In the genomic region with DNA sequence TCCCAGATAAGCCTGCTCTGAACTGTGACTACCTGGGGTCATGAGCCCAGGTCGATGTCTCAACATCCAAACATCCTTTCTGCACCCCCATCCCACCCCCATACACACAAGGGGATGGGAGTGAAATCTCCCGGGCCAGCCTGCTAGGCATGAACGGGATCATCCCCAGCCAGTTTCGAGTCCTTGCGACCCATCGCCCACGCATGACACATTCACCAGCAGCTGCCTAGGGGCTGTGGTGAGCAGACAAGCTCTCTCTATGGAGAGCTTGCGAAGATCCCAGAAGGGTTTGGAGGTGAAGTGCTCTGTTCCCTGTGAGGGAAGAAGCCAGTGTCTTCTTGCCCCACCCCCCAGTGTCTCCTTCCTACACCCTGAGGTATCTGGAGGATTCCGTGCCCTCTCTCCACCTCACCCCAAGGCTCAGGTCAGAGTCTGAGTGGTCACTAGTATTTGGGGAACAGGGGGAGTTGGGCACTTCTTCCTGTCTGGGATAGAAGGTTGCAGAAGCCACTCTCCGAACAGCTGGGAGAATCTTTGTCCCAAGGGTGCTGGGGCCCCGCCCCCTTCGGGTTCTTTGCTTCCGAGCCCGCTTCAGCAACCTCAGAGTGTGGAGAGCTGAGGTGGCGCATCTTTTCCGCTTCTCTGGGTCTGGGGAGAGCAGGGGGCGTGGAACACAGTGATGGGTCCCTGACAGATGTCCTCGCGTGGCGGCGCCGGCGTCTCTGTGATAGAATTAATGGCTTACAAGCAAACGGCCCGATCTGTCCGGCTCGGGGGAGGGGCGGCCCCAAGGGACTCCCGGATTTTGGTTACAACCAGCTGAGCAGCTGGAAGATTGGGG, we compare ENCODE assay signal across 9 mouse cellular contexts. TPM values are rescaled to one million over a fixed set of nuclear protein-coding genes. Genes with fewer than 3 reads are reported as not detected.
DNase-seq lines count a peak whose midpoint lies in the region; ATAC-seq and TF ChIP-seq lines count a peak whose summit lies in the region.
"Had no signal": no experiment of that assay in that cellular context is flagged by ENCODE, and none has a peak within 500 bp of the region (broad histone marks: within the 10 kb centered on the region; RNA-seq: fewer than 3 reads in every experiment).

No protein-coding gene starts in this region.

- 2% methylated on average over 29 of the region's 29 CpGs for WGBS in heart, adult 2 months
- 1% methylated on average over 29 of the region's 29 CpGs for WGBS in embryonic facial prominence, embryonic 11.5 days
- WGBS in hindbrain, embryonic 15.5 days = under 1% methylated on average over 29 of the region's 29 CpGs
- 5% methylated on average over 29 of the region's 29 CpGs for WGBS in thymus, adult 2 months

- no peak for TF ChIP-seq POLR2A in heart, adult 2 months (IDR thresholded peaks at IDR 0.05; ENCODE audit: insufficient read depth, low read depth, low read length)
- TF ChIP-seq POLR2A in thymus, adult 2 months (IDR thresholded peaks at IDR 0.05; ENCODE audit: control insufficient read depth, extremely low read depth, insufficient read depth, low read length, poor library complexity) = no peak

- no peak for ATAC-seq in embryonic facial prominence, embryonic 11.5 days (replicated peaks; ENCODE audit: insufficient number of reproducible peaks, low FRiP score, low TSS enrichment, low read depth)
- ATAC-seq in hindbrain, embryonic 15.5 days (ENCODE audit: low FRiP score, low read depth) = no peak

- H3K27ac ChIP-seq in heart, adult 2 months = no peak overlapping the region
- H3K27ac ChIP-seq in embryonic facial prominence, embryonic 11.5 days (replicated peaks; ENCODE audit: low read depth, low read length) = no peak overlapping the region
- H3K27ac ChIP-seq in hindbrain, embryonic 15.5 days (replicated peaks) = no peak overlapping the region
- H3K27ac ChIP-seq in thymus, adult 2 months (ENCODE audit: control insufficient read depth, insufficient read depth, low read length) = no peak overlapping the region

- TF ChIP-seq EP300 in heart, adult 2 months (IDR thresholded peaks at IDR 0.05; ENCODE audit: insufficient read depth, low read depth, low read length) = no peak

- intact Hi-C loops in heart, adult 2 months (cut with DNase I) = loop anchor here (5.0 kb wide), 1 partner anchor 227 kb away; no protein-coding TSS in a partner anchor
- intact Hi-C loops in heart, postnatal 10 days (cut with DNase I) = no loop called here

- no peaks in the 10 kb centered on the region for H3K79me2 ChIP-seq in heart, adult 2 months (replicated peaks; ENCODE audit: control insufficient read depth, insufficient read depth, low read length)

- no peak for TF ChIP-seq CTCF in heart, adult 2 months (IDR thresholded peaks at IDR 0.05)
- no peak for TF ChIP-seq CTCF in thymus, adult 2 months (IDR thresholded peaks at IDR 0.05; ENCODE audit: borderline replicate concordance, control insufficient read depth, extremely low read depth, insufficient read depth, low read length, poor library complexity)

- 0 out of 2 replicates have a peak overlapping the region, but pooled peaks have one; percentile 1 for H3K4me2 ChIP-seq in embryonic facial prominence, embryonic 11.5 days (ENCODE audit: low read depth, low read length)
- H3K4me2 ChIP-seq in hindbrain, embryonic 15.5 days = peak overlapping the region; percentile 99

- H3K4me3 ChIP-seq in heart, adult 2 months = no peak overlapping the region
- H3K4me3 ChIP-seq in embryonic facial prominence, embryonic 11.5 days (ENCODE audit: low read depth, low read length) = no peak overlapping the region
- peak overlapping the region; percentile 53 for H3K4me3 ChIP-seq in hindbrain, embryonic 15.5 days
- H3K4me3 ChIP-seq in thymus, adult 2 months (ENCODE audit: control insufficient read depth, insufficient read depth, low read length) = no peak overlapping the region

- H3K27me3 ChIP-seq in heart, adult 2 months (ENCODE audit: control insufficient read depth, insufficient read depth, low read length) = peaks cover 26% of the 10 kb centered on the region
- H3K27me3 ChIP-seq in embryonic facial prominence, embryonic 11.5 days (ENCODE audit: control insufficient read depth, insufficient read depth, low read length) = peaks cover 78% of the 10 kb centered on the region
- peaks cover 52% of the 10 kb centered on the region for H3K27me3 ChIP-seq in hindbrain, embryonic 15.5 days
- H3K27me3 ChIP-seq in thymus, adult 2 months (ENCODE audit: control insufficient read depth, insufficient read depth, low read length) = peaks cover 61% of the 10 kb centered on the region

- peaks cover 2% of the 10 kb centered on the region; the same call in 1 of the 2 replicates for H3K4me1 ChIP-seq in heart, adult 2 months (ENCODE audit: control insufficient read depth, insufficient read depth, low read length)
- H3K4me1 ChIP-seq in embryonic facial prominence, embryonic 11.5 days (ENCODE audit: control insufficient read depth, insufficient read depth, low read length) = peaks cover 13% of the 10 kb centered on the region
- H3K4me1 ChIP-seq in hindbrain, embryonic 15.5 days (replicated peaks) = peaks cover 66% of the 10 kb centered on the region
- H3K4me1 ChIP-seq in thymus, adult 2 months (replicated peaks; ENCODE audit: control insufficient read depth, insufficient read depth, low read length) = peaks cover 5% of the 10 kb centered on the region; the same call in 1 of the 2 replicates

- peak; percentile 27 to 49 for DNase-seq in heart, adult 2 months
- no peak for DNase-seq in heart, postnatal 10 days
- DNase-seq in embryonic facial prominence, embryonic 11.5 days (ENCODE audit: low spot score) = peak; percentile 27
- DNase-seq in lung, postnatal 10 days = peak; percentile 49
- no peak for DNase-seq in spleen, adult 12 weeks (ENCODE audit: low spot score)
- DNase-seq in thymus, adult 2 months = no peak
- no peak for DNase-seq in right cerebral cortex, postnatal 14 days

- H3K9me3 ChIP-seq in embryonic facial prominence, embryonic 11.5 days (replicated peaks; ENCODE audit: control insufficient read depth, low read length) = no peaks in the 10 kb centered on the region
- H3K9me3 ChIP-seq in hindbrain, embryonic 15.5 days = no peaks in the 10 kb centered on the region

- no peak overlapping the region for H3K9ac ChIP-seq in heart, adult 2 months (ENCODE audit: low read depth, low read length)
- no peak overlapping the region for H3K9ac ChIP-seq in embryonic facial prominence, embryonic 11.5 days (replicated peaks; ENCODE audit: low read length)
- H3K9ac ChIP-seq in hindbrain, embryonic 15.5 days = peak overlapping the region; percentile 24

- H3K36me3 ChIP-seq in heart, adult 2 months (ENCODE audit: control insufficient read depth, insufficient read depth, low read length) = no peaks in the 10 kb centered on the region
- H3K36me3 ChIP-seq in embryonic facial prominence, embryonic 11.5 days (replicated peaks; ENCODE audit: control insufficient read depth, insufficient read depth, low read depth, low read length) = no peaks in the 10 kb centered on the region
- H3K36me3 ChIP-seq in hindbrain, embryonic 15.5 days = no peaks in the 10 kb centered on the region
- no peaks in the 10 kb centered on the region for H3K36me3 ChIP-seq in thymus, adult 2 months (ENCODE audit: control insufficient read depth, insufficient read depth, low read length)
- H3K36me3 ChIP-seq: G1E had no signal

RNA-seq across cellular contexts. Expression of a gene that starts 2.2 kb away (rescaled TPM):
- under 1 TPM in 1 of 2 experiments, not detected in 1; 0.14 TPM for total RNA-seq in heart, adult 2 months (2021)
- polyA plus RNA-seq in heart, adult 2 months (2012; rRNA removed) = 0.18 and 0.25 TPM in 2 replicates
- total RNA-seq in heart, postnatal 10 days (2021) = under 1 TPM; 0.45 to 0.60 TPM
- 0.27 and 0.28 TPM in 2 replicates for polyA plus RNA-seq in embryonic facial prominence, embryonic 11.5 days (2014; fragmentation: Nextera tagmentation; extraction: Ambion mirVana)
- polyA plus RNA-seq in hindbrain, embryonic 15.5 days (2015; fragmentation: Nextera tagmentation; extraction: Ambion mirVana) = 2.8 and 3.9 TPM in 2 replicates
- polyA plus RNA-seq in thymus, adult 2 months (2012; rRNA removed) = 0.77 and 0.96 TPM in 2 replicates
- polyA plus RNA-seq: G1E had no signal

Comparison
In these comparisons a context has a peak if more than half of its experiments do, and no peak if none do; other contexts are left out.
1. DNase-seq: peak in heart, adult 2 months (2 of 2), embryonic facial prominence, embryonic 11.5 days (single experiment) and lung, postnatal 10 days (single experiment); none in heart, postnatal 10 days (0 of 2), spleen, adult 12 weeks (single experiment), thymus, adult 2 months (single experiment) and right cerebral cortex, postnatal 14 days (single experiment).